Mouse (Mus musculus): ENCODE data around the gene Pnisr. TPM values are rescaled to one million over a fixed set of nuclear protein-coding genes. Genes with fewer than 3 reads are reported as not detected.

Pnisr gene
- 185 TPM for polyA plus RNA-seq (2017; shearing (Covaris generic))

DNA sequence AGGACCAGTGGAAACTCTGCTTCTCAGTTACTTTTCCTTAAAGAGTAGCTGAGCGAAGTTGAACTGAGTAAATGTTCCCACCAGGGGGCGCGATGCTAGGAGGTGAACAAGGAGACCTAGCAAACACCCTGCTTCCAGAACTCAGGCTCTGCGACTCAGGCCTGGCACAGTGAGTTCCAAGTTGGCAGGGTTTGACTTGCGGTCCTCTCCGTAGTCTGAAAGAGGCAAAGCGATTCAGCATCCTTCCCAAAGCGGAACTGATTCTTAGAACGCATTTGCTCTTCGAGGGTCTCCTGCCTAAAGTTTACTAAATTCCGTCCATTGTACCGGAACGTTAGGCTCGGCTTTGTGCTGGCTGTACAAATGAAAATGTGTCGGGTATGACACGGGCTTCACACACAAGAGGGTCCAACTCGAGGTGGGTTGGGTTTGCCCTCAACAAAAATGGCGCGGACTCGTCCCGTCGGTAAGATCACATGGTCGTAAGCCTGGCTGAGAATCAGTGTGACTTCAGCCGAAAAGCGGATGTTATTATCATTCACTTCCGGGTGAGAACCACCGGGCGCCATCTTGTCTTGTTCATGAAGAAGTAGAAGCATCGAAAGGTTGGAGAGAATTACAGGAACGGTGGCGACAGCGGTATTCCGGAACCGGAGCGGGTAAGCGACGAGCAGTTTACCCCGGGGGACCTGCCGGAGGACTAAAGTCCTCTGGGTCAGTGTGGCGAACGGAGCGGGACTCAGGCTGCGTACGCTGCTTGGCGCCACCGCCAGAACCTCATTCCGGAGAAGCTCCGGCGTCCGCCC is at the start of gene Pnisr:
Gene Pnisr, plus strand, starts transcription at position 103 of the 806 bp plus-strand sequence.

DNA sequence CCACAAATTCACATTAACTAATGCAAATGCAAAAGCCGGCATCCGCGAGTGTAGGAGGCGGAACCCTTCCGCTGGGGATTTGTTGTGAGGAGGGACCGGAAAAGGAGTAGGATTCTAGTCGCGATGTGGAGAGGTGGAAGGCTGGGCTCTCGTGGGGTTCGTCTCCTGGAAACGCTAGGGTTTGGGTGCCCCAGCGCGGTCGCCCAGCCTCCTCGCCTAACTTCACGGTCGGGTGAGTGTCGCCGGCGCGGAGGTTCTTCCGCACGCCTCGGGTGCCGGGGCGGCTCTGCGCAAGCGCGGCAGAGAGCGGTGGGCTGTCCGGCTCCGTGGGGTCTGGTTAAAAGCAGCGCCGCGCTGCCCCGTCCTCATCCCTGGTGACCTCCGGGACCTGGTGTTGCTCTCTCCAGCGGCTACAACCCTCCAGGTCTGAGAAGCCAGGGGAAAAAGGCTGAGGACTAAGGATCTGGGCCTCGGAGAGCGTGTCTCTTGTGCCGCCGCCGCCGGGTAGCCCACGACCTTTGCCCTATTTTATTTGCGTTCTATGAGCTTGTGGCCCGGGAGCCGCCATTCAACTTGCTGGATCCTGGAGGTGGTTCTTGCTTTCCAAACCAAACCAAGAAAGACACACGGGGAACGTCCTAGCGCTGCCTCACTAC is 32.3 kb downstream of the Pnisr start, which contains the start of gene Coq3:
Gene Coq3, plus strand, starts transcription at position 109 of the 656 bp plus-strand sequence.

Other genes starting within 250 kb of the Pnisr start
- not detected for gene Prdm13, start 161.6 kb upstream of the Pnisr start, polyA plus RNA-seq (2017; shearing (Covaris generic))
- gene Ccnc, start 119.9 kb upstream of the Pnisr start, polyA plus RNA-seq (2017; shearing (Covaris generic)) = 40.8 TPM
- 32.0 TPM for gene Usp45, start 80.4 kb upstream of the Pnisr start, polyA plus RNA-seq (2017; shearing (Covaris generic))
- gene Tstd3, start 80.4 kb upstream of the Pnisr start, polyA plus RNA-seq (2017; shearing (Covaris generic)) = 22.9 TPM
- gene Coq3, start 32.1 kb downstream of the Pnisr start, polyA plus RNA-seq (2017; shearing (Covaris generic)) = 12.9 TPM
- gene Faxc, start 83.7 kb downstream of the Pnisr start, polyA plus RNA-seq (2017; shearing (Covaris generic)) = not detected